Mouse (Mus musculus): Measurements from ENCODE around the gene Hps5.

DNA sequence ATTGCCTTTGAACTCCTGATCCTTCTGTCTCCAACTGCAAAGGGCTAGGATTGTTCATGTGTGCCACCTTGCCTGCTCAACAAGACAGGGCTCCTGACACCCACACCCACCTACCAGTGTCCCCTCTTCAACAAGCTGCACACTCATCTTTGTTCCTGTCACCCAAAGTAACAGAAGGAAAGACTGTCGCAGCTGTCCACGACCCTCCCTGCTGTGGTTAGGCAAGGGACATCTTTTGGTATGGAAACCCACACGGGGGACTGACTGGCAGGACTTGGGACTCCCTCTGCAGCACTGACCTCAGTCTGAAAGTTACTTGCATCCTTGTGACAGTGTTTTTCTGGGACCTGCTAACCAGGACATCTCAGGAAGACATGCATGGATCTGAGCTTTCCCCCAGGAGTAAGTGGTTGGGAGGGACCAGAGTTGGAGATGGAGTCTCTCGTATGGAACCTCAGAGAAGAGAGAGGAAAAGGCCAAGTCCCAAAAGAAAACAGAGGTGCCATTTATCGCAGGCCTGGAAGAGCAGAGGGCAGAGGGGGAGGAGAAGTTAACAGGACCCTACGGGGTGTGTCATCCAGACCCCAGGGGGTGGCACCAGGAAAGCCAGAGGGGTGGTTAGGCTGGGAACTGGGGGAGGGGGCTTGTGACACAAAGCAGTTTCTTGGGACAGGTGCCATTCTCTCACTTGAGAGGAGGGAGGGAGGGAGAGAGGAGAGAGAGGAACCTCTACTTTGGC lies 45.1 kb upstream of the Hps5 start, which contains the start of gene Ldha:
- TF ChIP-seq TAL1 (IDR thresholded peaks at IDR 0.05; ENCODE audit: low read length) (no peak), GATA1 (IDR thresholded peaks at IDR 0.05; ENCODE audit: low read length) (no peak)
